Mouse (Mus musculus) right cerebral cortex, adult 2 months (tissue): ENCODE measurements around the gene Zfp458.
"Not testable (repeated sequence)": the region's sequence is repeated elsewhere in the genome, so short reads cannot be mapped to it uniquely, and the experiment has no call there.

Experiments
- DNase-seq, 2 experiments: peaks; one replicate each; pipeline ENCODE4 v3.0.0; 2021 to 2022; ENCODE audit warnings: low spot score in 2 of 2

Zfp458 gene

GRCm38 (mm10) chr13:67278314-67278713 lies at the start of gene Zfp458:
Gene Zfp458, minus strand, starts transcription at chr13:67278466.
- peak; percentile 21 to 28 for DNase-seq

DNA sequence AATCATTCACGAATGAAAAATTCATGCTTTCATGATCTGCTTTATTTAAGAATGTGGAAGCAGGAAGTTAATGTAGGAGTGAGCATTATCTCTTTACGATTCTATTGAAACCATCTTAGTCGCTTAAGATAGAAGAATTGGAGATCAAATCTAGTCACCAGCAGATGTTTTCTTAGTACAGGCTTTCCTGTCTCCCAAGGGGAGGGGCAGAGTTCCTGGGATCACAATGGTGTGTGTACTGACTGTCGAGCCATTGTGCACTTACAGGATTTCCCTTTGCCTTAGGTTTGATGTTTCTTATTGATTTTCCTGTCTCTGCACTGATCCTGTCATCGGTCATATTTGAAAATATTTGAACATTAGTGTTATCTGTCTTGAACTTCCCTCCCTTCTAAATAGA lies 28.5 kb upstream of the Zfp458 start:
- peak; percentile 3 to 4 for DNase-seq

DNA sequence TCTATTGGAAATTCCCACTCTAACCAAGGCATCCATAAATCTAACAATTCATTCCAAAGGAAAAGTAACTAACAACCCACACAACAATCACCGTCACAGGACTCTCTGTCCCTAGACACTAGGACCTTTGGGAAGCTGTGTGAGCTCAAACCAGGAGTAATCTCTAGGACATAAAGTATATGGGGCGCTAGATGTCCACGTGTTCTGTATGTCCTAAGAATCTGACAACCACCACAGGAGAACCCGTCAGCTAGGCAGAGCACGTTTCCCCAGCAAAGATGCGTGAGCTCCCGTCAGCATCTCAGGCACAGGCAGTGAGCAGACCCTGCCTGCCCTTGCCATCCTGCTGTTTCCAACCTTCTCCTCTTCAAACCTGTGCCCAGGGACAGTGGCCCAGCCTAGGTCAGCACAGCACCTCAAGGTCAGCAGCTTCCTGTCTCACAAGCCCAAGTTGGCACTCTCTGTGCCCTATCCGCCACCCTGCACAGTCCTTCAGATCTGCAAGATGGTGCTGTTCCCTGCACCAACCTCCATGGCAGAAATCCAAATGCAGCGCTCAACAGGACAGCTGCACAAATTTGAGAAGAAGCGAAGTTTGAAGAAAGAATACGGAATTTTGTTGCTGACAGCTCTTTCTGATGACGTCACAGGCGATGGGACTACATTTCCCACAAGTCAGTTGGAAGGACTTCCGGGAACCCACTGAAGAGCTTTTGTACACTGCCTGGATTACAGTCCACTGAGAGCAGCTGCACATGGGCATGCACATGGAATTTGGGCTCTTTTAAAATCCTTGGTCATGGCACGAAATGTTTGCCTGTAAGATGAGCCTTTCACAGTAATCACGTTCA lies 27.8 kb upstream of the Zfp458 start, which contains the start of gene Zfp457:
TSS of gene Zfp457 (minus strand) at position 664 of the 851 bp plus-strand sequence.
- peak; percentile 94 to 98 for DNase-seq

- not testable (repeated sequence) for DNase-seq
Observed at GRCm38 (mm10) chr13:67269383-67270065, 8.7 kb downstream of the Zfp458 start.

DNA sequence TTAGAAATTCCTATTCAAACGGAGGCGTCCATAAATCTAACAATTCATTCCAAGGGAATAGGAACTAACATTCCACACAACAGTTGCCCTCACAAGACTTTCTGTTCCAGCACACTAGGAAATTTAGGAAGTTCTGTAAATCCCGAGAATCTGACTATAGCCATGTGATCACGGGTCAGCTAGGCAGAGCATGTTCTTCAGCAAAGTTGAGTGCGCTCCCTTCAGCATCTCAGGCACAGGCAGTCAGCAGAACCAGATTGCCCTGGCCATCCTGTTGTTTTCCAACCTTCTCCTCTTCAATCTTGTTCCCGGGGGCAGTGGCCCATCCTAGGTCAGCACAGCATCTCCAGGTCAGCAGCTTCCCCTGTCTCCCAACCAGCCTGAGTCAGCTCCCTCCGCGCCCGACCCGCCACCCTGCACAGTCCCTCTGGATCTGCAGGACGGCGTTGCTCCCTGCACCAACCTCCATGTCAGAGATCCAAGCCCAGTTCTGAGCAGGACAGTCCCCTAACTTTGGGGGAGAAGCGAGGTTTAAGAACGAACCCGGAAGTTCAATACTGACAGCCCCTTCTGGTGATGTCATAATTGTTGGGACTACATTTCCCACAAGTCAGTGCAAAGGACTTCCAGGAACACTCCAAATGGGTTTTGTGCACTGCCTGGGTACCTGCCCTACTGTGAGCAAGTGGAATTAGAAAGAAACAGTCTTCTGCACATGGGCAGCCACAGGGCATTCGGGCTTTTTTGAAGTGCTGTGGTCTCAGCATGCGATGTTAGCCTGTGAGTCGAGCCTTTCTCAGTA lies 9.5 kb downstream of the Zfp458 start:
- peak; percentile 81 to 88 for DNase-seq

- no peak for DNase-seq
Observed at GRCm38 (mm10) chr13:67214015-67214607, 64.2 kb downstream of the Zfp458 start.
